Mouse (Mus musculus): ENCODE measurements around the gene Rgs6.

Gene Rgs6

DNA sequence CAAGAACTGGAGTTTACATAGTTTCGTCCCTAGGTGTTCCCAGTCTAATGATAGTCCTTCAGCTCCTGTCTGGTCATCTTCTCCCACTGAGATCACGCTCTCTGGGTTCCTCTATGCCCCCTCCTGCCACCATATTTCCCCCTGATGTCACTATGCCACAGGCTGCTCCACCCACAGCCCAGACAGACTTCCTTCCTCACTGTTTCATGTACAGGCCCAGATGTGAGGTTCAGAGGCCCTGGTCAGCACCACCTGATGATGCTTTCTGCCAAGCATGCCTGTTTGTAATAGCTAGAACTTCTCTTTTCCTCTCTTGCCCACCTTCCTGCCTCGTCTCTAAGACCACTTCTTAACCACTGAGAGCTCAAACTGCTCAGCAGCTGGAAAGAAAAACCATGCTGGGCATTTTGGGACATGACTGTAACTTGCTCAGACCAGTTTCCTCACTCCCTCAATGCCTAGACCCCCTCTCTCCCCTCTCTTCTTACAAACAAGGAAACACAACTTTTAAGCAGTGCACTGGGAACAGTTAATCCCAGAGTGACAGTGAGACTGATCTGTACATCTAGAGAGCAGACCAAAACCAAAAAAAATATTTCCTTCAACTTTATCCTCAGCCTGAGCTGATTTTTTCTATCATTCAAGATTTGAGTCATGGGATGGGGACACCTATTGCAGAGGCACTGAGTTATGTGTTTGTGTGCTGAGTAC is 446.9 kb downstream of the Rgs6 start:
- DNase-seq (ENCODE audit: low read depth, low spot score), result no peak

DNA sequence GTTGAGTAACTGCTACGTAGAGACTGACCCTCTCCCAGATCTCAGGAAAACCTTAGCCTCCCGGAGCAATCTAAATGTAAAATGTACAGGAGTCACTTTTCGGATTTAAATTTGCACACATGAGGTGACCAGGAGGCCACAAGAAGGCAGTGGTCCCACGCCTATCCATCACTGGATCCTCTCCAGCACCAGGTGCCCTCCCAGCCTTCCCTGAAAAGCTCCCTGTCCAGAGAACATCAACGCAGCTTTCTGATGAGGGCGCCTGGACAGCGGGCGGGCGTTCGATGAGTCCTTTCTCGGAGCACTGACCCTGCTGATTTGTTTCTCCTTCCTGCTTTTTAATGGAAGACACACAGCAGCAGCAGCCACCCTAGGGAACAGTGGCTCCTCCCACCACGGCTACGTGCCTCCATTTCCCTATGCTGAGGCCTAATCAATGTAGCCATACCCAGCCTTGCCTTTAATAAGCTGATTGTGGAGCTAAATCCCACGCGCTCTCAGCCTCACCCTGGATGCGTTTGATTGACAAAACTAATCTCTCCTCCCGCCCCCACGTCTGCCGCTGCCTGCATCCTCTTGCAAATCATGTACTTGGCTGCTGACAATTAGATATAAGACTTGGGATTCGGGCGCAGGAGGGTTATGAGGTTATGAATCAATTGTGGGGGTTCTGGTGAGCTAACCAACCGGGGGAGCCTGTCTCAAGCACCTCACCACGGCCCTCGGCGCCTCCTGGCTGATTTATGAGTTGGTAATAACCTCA is 449.9 kb downstream of the Rgs6 start:
- no peak for DNase-seq (ENCODE audit: low read depth, low spot score)

DNA sequence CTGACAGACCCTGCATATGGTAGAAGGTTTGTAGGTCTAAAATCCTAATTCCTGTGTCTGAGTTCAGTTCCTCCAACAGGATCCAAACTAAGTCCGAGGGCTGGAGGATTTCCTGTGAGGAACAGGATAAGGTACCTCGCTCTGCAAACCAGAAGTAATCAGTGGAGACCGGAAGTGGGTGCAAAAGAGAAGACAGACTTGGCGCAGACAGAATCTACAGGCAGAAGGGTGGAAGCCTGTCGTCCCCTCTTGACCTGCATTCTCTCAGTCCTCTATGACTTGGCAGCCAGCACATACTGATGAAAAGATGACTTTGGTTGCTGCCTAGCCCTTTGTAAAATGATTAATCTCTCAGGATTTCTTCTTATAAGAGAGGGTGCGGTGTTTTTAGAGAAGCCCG is 450.7 kb downstream of the Rgs6 start:
- DNase-seq (ENCODE audit: low read depth, low spot score), result no peak

- DNase-seq (ENCODE audit: low read depth, low spot score), result no peak
These were observed 451.8 kb downstream of the Rgs6 start for GRCm38 (mm10) chr12:83039859-83040258.

DNA sequence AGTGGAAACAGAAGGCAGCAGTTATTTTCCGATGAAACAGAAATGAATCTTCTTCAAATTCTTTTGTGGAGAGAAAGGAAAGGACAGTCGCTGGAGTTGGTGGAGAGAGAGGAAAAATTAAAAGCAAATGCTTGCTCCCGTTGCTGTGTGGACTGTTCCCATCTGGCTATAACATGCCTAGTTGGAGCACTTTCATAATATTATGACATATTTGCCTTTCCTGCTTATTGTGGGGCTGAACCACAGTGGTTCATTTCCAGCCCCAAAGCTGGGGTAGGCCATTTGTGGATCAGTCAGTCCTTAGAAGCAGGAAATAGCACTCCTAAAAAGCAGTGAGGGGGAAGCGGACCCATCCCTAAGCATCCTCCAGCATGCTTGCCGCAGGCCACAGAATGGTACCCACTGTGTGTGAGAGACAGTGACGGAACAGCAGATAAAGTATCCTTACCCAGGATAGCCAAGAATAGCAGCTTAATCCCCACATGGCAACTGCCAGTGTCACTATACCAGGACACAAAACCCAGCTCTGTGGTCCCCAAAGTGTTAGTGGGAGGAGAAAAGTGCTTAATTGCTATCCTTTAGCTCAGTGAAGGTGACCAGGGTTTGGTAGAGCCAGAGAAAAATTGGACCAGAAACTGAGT is 456.0 kb downstream of the Rgs6 start:
- no peak for DNase-seq (ENCODE audit: low read depth, low spot score)

DNA sequence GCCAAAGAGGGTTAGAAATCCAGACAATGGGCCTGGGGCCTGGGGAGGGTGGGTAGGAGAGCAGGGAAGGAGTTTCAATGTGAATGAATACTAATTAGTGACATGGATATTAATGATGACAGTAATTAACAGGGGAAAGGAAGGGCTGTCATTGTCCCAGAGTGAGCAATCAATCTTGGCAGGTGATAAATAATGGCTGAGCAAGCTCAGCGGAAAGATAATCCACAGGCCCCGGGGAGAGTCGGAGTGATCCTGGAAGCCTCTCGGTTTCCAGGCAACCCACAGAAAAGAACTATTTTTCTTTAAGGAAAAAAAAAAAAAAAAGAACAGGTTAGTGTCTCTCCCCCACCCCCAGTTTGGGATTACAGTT is 456.5 kb downstream of the Rgs6 start:
- no peak for DNase-seq (ENCODE audit: low read depth, low spot score)

- DNase-seq (ENCODE audit: low read depth, low spot score), result no peak
These were observed 457.0 kb downstream of the Rgs6 start for GRCm38 (mm10) chr12:83045001-83045531.

GRCm38 (mm10) chr12:83046734-83047133 is 458.6 kb downstream of the Rgs6 start:
- peak; percentile 11 for DNase-seq (ENCODE audit: low read depth, low spot score)

DNA sequence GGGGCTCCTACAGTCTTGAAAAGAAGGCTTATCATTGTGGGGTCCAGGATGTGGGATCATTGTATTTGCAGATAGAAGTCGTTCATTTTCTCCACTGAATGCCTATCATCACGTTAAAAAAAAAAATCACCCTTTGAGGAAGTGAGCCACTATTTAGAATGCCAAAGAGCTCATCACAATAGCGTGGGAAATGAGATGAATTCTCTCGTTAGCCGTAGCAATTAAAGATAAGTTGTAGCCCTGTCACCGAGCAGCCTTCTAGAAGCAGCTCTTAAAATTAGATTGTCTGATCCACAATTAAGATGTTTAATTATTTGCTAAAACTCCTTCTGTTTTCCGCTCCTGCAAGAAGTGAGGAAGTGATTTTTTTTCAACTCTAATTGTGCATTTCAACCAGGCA is 459.6 kb downstream of the Rgs6 start:
- no peak for DNase-seq (ENCODE audit: low read depth, low spot score)

DNA sequence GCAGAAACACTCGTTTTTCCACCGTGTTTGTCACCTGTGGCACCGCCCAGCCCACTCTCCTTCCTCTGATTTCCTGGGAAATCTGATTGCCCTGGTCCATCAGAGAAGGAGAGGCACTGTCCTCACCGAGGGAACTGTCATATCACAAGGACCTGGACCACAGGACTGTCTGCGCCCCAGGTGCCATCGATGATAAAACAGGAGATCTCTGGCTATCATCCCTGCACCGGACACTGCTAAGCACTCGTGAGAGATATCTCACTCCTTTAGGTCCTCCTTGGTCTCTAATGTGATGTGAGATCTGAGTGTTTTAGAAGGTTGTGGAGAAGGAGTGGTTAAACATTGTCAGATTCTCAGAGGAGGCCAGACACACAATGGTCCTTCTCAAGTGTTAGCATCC is 462.4 kb downstream of the Rgs6 start:
- no peak for DNase-seq (ENCODE audit: low read depth, low spot score)

DNA sequence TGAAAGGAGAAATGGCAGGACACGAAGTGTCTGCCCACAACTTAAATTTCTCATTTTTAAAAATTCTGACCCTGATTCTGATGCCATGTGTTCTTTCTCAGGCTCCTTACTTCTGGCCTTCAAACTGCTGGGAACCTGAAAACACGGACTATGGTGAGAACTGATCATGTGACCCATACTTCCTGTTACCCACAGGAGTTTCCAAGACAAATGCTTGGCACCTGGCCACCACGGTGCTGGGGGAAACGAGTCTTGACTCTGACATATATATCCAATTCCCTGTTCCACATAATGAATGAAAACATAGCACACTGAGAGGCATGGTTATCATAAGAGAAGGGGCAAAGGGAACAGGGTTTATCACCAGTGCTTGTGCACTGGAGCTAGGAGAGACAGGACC is 464.3 kb downstream of the Rgs6 start:
- DNase-seq (ENCODE audit: low read depth, low spot score), result no peak

DNA sequence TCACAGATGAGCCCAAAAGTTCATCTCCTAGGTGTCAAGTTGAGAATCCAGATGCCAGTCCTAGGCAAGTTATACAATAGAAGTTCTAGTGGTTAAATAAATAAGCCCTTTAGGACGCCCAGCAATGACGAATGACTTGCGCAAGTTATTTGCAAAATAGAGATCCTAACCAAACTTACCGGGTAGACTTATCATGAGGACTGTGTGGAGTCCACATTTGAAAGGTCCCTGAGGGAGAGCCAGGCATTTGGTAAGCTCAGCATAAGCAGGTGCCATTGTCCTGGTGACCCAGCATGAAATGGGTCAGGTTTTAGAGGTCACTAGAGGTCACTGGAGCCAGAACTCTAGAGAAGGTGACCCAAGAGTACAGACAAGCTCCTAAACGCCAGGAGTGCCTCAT is 467.6 kb downstream of the Rgs6 start:
- DNase-seq (ENCODE audit: low read depth, low spot score), result no peak

DNA sequence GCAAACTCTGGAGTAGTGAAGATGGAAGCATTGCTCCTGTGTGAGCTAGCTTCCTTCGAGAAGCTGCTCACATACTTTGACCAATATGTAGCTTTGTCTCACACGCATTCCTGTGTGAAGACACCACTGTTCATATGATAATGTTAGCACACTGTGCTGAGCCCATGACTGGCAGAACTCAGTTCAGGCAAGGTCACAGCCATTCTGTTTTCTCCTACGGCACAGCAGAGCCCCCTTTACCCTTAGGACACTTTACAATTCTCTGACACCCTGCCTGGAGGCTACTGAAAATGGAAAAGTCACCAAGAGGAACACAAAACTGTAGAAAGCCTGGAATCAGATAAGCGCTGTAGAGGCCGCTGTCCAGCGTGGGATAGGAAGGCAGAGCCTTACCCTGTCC is 478.3 kb downstream of the Rgs6 start:
- no peak for DNase-seq (ENCODE audit: low read depth, low spot score)

GRCm38 (mm10) chr12:83070848-83071247 is 482.8 kb downstream of the Rgs6 start:
- DNase-seq (ENCODE audit: low read depth, low spot score), result no peak

- DNase-seq (ENCODE audit: low read depth, low spot score), result no peak
These were observed 484.2 kb downstream of the Rgs6 start for GRCm38 (mm10) chr12:83072181-83072887.

GRCm38 (mm10) chr12:83072951-83073878 is 485.1 kb downstream of the Rgs6 start:
- DNase-seq (ENCODE audit: low read depth, low spot score), result peak; percentile 51

GRCm38 (mm10) chr12:83073879-83074368 is 485.8 kb downstream of the Rgs6 start:
- no peak for DNase-seq (ENCODE audit: low read depth, low spot score)

- DNase-seq (ENCODE audit: low read depth, low spot score), result no peak
These were observed 488.1 kb downstream of the Rgs6 start for GRCm38 (mm10) chr12:83076179-83076578.

DNA sequence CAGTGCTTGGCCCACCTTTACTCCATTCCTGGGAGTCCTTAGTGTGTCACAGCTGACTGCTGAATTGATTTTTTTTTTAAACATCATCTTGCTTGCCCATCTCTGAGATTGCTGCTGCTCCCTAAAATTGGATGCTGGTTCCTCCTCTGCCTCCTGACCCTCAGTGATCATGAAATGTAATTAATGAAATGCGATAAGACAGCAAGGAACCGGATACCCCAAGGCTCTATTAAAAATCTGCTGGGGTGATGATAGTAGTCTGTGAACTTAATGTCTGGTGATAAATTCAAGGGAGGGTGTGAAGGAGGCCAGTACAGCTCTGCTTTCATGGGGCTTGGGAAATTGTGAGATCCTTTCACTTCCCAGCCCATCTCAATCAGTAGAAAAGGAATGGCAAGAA is 489.4 kb downstream of the Rgs6 start:
- no peak for DNase-seq (ENCODE audit: low read depth, low spot score)

- no peak for DNase-seq (ENCODE audit: low read depth, low spot score)
These were observed 495.3 kb downstream of the Rgs6 start for GRCm38 (mm10) chr12:83083427-83083826.

DNA sequence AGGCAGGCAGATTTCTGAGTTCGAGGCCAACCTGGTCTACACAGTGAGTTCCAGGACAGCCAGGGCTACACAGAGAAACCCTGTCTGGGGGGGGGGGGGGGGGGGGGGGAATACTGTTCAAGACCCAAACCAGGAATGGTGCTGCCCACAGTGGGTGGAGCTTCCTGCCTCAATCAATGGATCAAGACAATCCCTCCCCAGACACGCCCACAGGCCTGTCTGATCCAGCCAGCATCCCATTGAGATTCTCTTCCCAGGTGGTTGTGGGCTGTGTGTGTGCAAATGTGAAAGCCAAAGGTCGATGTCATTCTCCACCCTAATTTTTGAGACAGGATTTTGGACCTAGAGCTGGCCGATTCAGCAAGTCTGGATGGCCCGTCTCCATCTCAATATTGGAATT is 496.5 kb downstream of the Rgs6 start:
- no peak for DNase-seq (ENCODE audit: low read depth, low spot score)
